ENCODE assay signal across 8 mouse cellular contexts in the genomic region with DNA sequence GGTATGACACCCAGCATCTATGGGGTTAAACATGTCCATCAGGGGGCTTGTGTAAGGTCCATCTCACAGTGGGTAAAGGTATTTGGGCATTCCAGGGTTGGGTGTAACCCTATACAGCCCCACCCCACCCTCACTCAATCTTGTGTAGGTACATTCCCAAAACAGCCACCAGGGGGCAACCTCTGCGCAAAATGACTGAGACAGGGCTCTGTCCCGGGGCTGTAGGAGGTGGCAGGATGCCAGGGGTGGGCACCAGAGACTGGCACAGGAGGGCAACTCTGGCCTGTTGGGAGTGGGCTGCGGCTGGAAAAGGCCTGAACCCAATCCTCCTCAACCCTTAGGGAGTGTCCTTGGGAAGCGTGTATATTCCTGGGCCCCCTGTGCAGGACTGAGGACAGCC. TPM values are rescaled to one million over a fixed set of nuclear protein-coding genes. Genes with fewer than 3 reads are reported as not detected.
DNase-seq lines count a peak whose midpoint lies in the region; ATAC-seq and TF ChIP-seq lines count a peak whose summit lies in the region.

No protein-coding gene starts in this region.

- WGBS in bone marrow, adult 2 months: 17% methylated on average over 4 of the region's 4 CpGs
- 8% methylated on average over 4 of the region's 4 CpGs for WGBS in liver, adult 2 months
- 19% methylated on average over 4 of the region's 4 CpGs for WGBS in thymus, adult 2 months

- peak; percentile 76 for ATAC-seq in erythroid progenitor cell, adult 5-6 weeks (replicated peaks; ENCODE audit: low FRiP score, poor library complexity, severe bottlenecking)
- peak; percentile 50; the same call in 1 of the 2 replicates for ATAC-seq in monocyte, adult 5-6 weeks (replicated peaks; ENCODE audit: insufficient number of reproducible peaks, low FRiP score, low TSS enrichment, poor library complexity, severe bottlenecking)

- H3K4me3 ChIP-seq in bone marrow, adult 2 months (replicated peaks; ENCODE audit: control insufficient read depth, low read depth, low read length): no peak overlapping the region
- no peak overlapping the region for H3K4me3 ChIP-seq in liver, adult 2 months (ENCODE audit: insufficient read depth, low read depth, low read length)
- H3K4me3 ChIP-seq in thymus, adult 2 months (ENCODE audit: control insufficient read depth, insufficient read depth, low read length): no peak overlapping the region

- peak; percentile 56 for DNase-seq in ovary, postnatal 36 days (ENCODE audit: low spot score)
- no peak for DNase-seq in ovary, adult 18-20 months (ENCODE audit: low spot score)
- peak; percentile 91 for DNase-seq in induced T-regulatory cell, adult 2 months (ENCODE audit: low read depth)
- peak; percentile 12 for DNase-seq in liver, adult 2 months (ENCODE audit: extremely low read depth, low read depth, low spot score)
- peak; percentile 86 for DNase-seq in thymus, adult 2 months

- no peaks in the 10 kb centered on the region for H3K36me3 ChIP-seq in liver, adult 2 months (ENCODE audit: control insufficient read depth, insufficient read depth, low read length)
- H3K36me3 ChIP-seq in thymus, adult 2 months (ENCODE audit: control insufficient read depth, insufficient read depth, low read length): no peaks in the 10 kb centered on the region

- no peaks in the 10 kb centered on the region for H3K79me2 ChIP-seq in liver, adult 2 months (ENCODE audit: control insufficient read depth, insufficient read depth, low read length)

- TF ChIP-seq CTCF in bone marrow, adult 2 months (IDR thresholded peaks at IDR 0.05; ENCODE audit: control insufficient read depth, insufficient read depth, low read length): peak; percentile 72
- TF ChIP-seq CTCF in liver, adult 2 months (IDR thresholded peaks at IDR 0.05; ENCODE audit: low read depth, low read length): peak; percentile 77
- no peak for TF ChIP-seq CTCF in thymus, adult 2 months (IDR thresholded peaks at IDR 0.05; ENCODE audit: borderline replicate concordance, control insufficient read depth, extremely low read depth, insufficient read depth, low read length, poor library complexity)

- no peaks in the 10 kb centered on the region for H3K4me1 ChIP-seq in bone marrow, adult 2 months (ENCODE audit: control insufficient read depth, insufficient read depth, low read length)
- no peaks in the 10 kb centered on the region for H3K4me1 ChIP-seq in liver, adult 2 months (ENCODE audit: control insufficient read depth, insufficient read depth, low read length)
- H3K4me1 ChIP-seq in thymus, adult 2 months (replicated peaks; ENCODE audit: control insufficient read depth, insufficient read depth, low read length): peaks cover 7% of the 10 kb centered on the region; the same call in 1 of the 2 replicates

- H3K27me3 ChIP-seq in liver, adult 2 months (ENCODE audit: control insufficient read depth, insufficient read depth, low read length): peaks cover 8% of the 10 kb centered on the region
- peaks cover 10% of the 10 kb centered on the region for H3K27me3 ChIP-seq in thymus, adult 2 months (ENCODE audit: control insufficient read depth, insufficient read depth, low read length)

- H3K9ac ChIP-seq in liver, adult 2 months (ENCODE audit: low read depth, low read length): no peak overlapping the region

- H3K27ac ChIP-seq in bone marrow, adult 2 months (ENCODE audit: control insufficient read depth, insufficient read depth, low read depth, low read length, poor library complexity): no peak overlapping the region
- no peak overlapping the region for H3K27ac ChIP-seq in liver, adult 2 months (replicated peaks; ENCODE audit: insufficient read depth, low read depth, low read length)
- no peak overlapping the region for H3K27ac ChIP-seq in thymus, adult 2 months (ENCODE audit: control insufficient read depth, insufficient read depth, low read length)

- no peak for TF ChIP-seq POLR2A in bone marrow, adult 2 months (IDR thresholded peaks at IDR 0.05; ENCODE audit: borderline replicate concordance, control insufficient read depth, low read depth, low read length)
- no peak for TF ChIP-seq POLR2A in liver, adult 2 months (IDR thresholded peaks at IDR 0.05; ENCODE audit: extremely low read depth, insufficient read depth, low read length)
- no peak for TF ChIP-seq POLR2A in thymus, adult 2 months (IDR thresholded peaks at IDR 0.05; ENCODE audit: control insufficient read depth, extremely low read depth, insufficient read depth, low read length, poor library complexity)

RNA-seq across cellular contexts. Expression of a gene that starts 2.0 kb away (rescaled TPM):
- polyA plus RNA-seq in bone marrow, adult 2 months (2011; ENCODE audit: insufficient read depth, insufficient read length, low replicate concordance, missing spikeins): 1.4 TPM in 1 of 2 replicates, not detected in the other
- 0.36 TPM in 1 of 2 replicates, not detected in the other for total RNA-seq in erythroid progenitor cell, adult 5-6 weeks (2015; ENCODE audit: low replicate concordance)
- 0.64 TPM in 1 of 2 replicates, not detected in the other for total RNA-seq in erythroid progenitor cell, adult 5-6 weeks (2017; ENCODE audit: low replicate concordance)
- total RNA-seq in liver, adult 2 months (2014; rRNA removed): 0.18 and 0.54 TPM in 2 replicates
- polyA plus RNA-seq in liver, adult 2 months (2012; rRNA removed): 0.13 and 0.16 TPM in 2 replicates
- total RNA-seq in monocyte, adult 5-6 weeks (2017): 0.67 to 1.2 TPM in 2 of 3 replicates, not detected in the other
- polyA plus RNA-seq in thymus, adult 2 months (2012; rRNA removed): 3.3 and 4.0 TPM in 2 replicates

RNA-seq across cellular contexts. Expression of a gene that starts 8.3 kb away (rescaled TPM):
- 1.9 TPM in 1 of 2 replicates, not detected in the other for polyA plus RNA-seq in bone marrow, adult 2 months (2011; ENCODE audit: insufficient read depth, insufficient read length, low replicate concordance, missing spikeins)
- not detected in 2 replicates for total RNA-seq in erythroid progenitor cell, adult 5-6 weeks (2015; ENCODE audit: low replicate concordance)
- total RNA-seq in erythroid progenitor cell, adult 5-6 weeks (2017; ENCODE audit: low replicate concordance): 0.51 TPM in 1 of 2 replicates, not detected in the other
- total RNA-seq in liver, adult 2 months (2014; rRNA removed): 0.09 and 0.27 TPM in 2 replicates
- polyA plus RNA-seq in liver, adult 2 months (2012; rRNA removed): 0.42 and 0.60 TPM in 2 replicates
- total RNA-seq in monocyte, adult 5-6 weeks (2017): 0.96 TPM in 1 of 3 replicates, not detected in the others
- polyA plus RNA-seq in thymus, adult 2 months (2012; rRNA removed): 2.8 and 2.9 TPM in 2 replicates

RNA-seq across cellular contexts. Expression of a gene that starts 28.7 kb away (rescaled TPM):
- polyA plus RNA-seq in bone marrow, adult 2 months (2011; ENCODE audit: insufficient read depth, insufficient read length, low replicate concordance, missing spikeins): 23.4 and 40.6 TPM in 2 replicates
- total RNA-seq in erythroid progenitor cell, adult 5-6 weeks (2015; ENCODE audit: low replicate concordance): 170 and 180 TPM in 2 replicates
- 135 and 144 TPM in 2 replicates for total RNA-seq in erythroid progenitor cell, adult 5-6 weeks (2017; ENCODE audit: low replicate concordance)
- 3.5 and 4.0 TPM in 2 replicates for total RNA-seq in liver, adult 2 months (2014; rRNA removed)
- 3.7 and 5.0 TPM in 2 replicates for polyA plus RNA-seq in liver, adult 2 months (2012; rRNA removed)
- 15.5 to 32.2 TPM (median 18.8 TPM) in 3 replicates for total RNA-seq in monocyte, adult 5-6 weeks (2017)
- polyA plus RNA-seq in thymus, adult 2 months (2012; rRNA removed): 124 and 126 TPM in 2 replicates

RNA-seq across cellular contexts. Expression of a gene that starts 40.0 kb away (rescaled TPM):
- polyA plus RNA-seq in bone marrow, adult 2 months (2011; ENCODE audit: insufficient read depth, insufficient read length, low replicate concordance, missing spikeins): 62.4 and 128 TPM in 2 replicates
- 20.1 and 29.9 TPM in 2 replicates for total RNA-seq in erythroid progenitor cell, adult 5-6 weeks (2015; ENCODE audit: low replicate concordance)
- 8.9 and 14.0 TPM in 2 replicates for total RNA-seq in erythroid progenitor cell, adult 5-6 weeks (2017; ENCODE audit: low replicate concordance)
- 8.5 and 9.5 TPM in 2 replicates for total RNA-seq in liver, adult 2 months (2014; rRNA removed)
- polyA plus RNA-seq in liver, adult 2 months (2012; rRNA removed): 10.0 and 20.5 TPM in 2 replicates
- total RNA-seq in monocyte, adult 5-6 weeks (2017): 311 to 369 TPM (median 334 TPM) in 3 replicates
- polyA plus RNA-seq in thymus, adult 2 months (2012; rRNA removed): 82.3 and 99.8 TPM in 2 replicates
